Mouse (Mus musculus): ENCODE data around the gene Pdcd4.
A peak's percentile ranks its signal among the peaks of the same experiment; 100 is the strongest.

The Pdcd4 gene

GRCm38 (mm10) chr19:53892061-53892460 is at the start of gene Pdcd4:
TSS of gene Pdcd4 (plus strand) at chr19:53892231.
- DNase-seq (ENCODE audit: low spot score in 2 of 2), result no peak

- DNase-seq (ENCODE audit: low spot score in 2 of 2), result no peak
These were observed 48.1 kb upstream of the Pdcd4 start for GRCm38 (mm10) chr19:53843972-53844371.

GRCm38 (mm10) chr19:53848272-53848995 is 43.6 kb upstream of the Pdcd4 start:
- no peak for DNase-seq (ENCODE audit: low spot score in 2 of 2)

GRCm38 (mm10) chr19:53850166-53850922 is 41.7 kb upstream of the Pdcd4 start:
- DNase-seq (ENCODE audit: low spot score in 2 of 2), result peak; percentile 42 to 54

GRCm38 (mm10) chr19:53851352-53851751 is 40.7 kb upstream of the Pdcd4 start:
- DNase-seq (ENCODE audit: low spot score in 2 of 2), result no peak

- DNase-seq (ENCODE audit: low spot score in 2 of 2), result no peak
These were observed 40.0 kb upstream of the Pdcd4 start for GRCm38 (mm10) chr19:53851826-53852698.

GRCm38 (mm10) chr19:53852699-53853451 is 39.2 kb upstream of the Pdcd4 start:
- peak; percentile 68 to 71 for DNase-seq (ENCODE audit: low spot score in 2 of 2)

GRCm38 (mm10) chr19:53854978-53855377 is 37.1 kb upstream of the Pdcd4 start:
- DNase-seq (ENCODE audit: low spot score in 2 of 2), result no peak

- DNase-seq (ENCODE audit: low spot score in 2 of 2), result no peak
These were observed 36.2 kb upstream of the Pdcd4 start for GRCm38 (mm10) chr19:53855781-53856180.

GRCm38 (mm10) chr19:53856794-53857193 is 35.2 kb upstream of the Pdcd4 start:
- DNase-seq (ENCODE audit: low spot score in 2 of 2), result no peak

GRCm38 (mm10) chr19:53857962-53858361 is 34.1 kb upstream of the Pdcd4 start:
- no peak for DNase-seq (ENCODE audit: low spot score in 2 of 2)

- DNase-seq (ENCODE audit: low spot score in 2 of 2), result no peak
These were observed 32.9 kb upstream of the Pdcd4 start for GRCm38 (mm10) chr19:53859149-53859548.

GRCm38 (mm10) chr19:53859593-53859992 is 32.4 kb upstream of the Pdcd4 start:
- DNase-seq (ENCODE audit: low spot score in 2 of 2), result no peak

- no peak for DNase-seq (ENCODE audit: low spot score in 2 of 2)
These were observed 30.7 kb upstream of the Pdcd4 start for GRCm38 (mm10) chr19:53861346-53861745.

GRCm38 (mm10) chr19:53862573-53863246 is 29.3 kb upstream of the Pdcd4 start:
- peak in 1 of 2 experiments; percentile 54 for DNase-seq (ENCODE audit: low spot score in 2 of 2)

GRCm38 (mm10) chr19:53867238-53867637 is 24.8 kb upstream of the Pdcd4 start:
- DNase-seq (ENCODE audit: low spot score in 2 of 2), result no peak

- DNase-seq (ENCODE audit: low spot score in 2 of 2), result peak; percentile 43 to 68
These were observed 23.9 kb upstream of the Pdcd4 start for GRCm38 (mm10) chr19:53868125-53868524.

GRCm38 (mm10) chr19:53868796-53869195 is 23.2 kb upstream of the Pdcd4 start:
- no peak for DNase-seq (ENCODE audit: low spot score in 2 of 2)

- DNase-seq (ENCODE audit: low spot score in 2 of 2), result no peak
These were observed 22.3 kb upstream of the Pdcd4 start for GRCm38 (mm10) chr19:53869427-53870385.

- no peak for DNase-seq (ENCODE audit: low spot score in 2 of 2)
These were observed 21.5 kb upstream of the Pdcd4 start for GRCm38 (mm10) chr19:53870568-53870967.

Data from right cerebral cortex, postnatal 36 days (tissue).